8 mouse cellular contexts compared by ENCODE assay signal in the genomic region with DNA sequence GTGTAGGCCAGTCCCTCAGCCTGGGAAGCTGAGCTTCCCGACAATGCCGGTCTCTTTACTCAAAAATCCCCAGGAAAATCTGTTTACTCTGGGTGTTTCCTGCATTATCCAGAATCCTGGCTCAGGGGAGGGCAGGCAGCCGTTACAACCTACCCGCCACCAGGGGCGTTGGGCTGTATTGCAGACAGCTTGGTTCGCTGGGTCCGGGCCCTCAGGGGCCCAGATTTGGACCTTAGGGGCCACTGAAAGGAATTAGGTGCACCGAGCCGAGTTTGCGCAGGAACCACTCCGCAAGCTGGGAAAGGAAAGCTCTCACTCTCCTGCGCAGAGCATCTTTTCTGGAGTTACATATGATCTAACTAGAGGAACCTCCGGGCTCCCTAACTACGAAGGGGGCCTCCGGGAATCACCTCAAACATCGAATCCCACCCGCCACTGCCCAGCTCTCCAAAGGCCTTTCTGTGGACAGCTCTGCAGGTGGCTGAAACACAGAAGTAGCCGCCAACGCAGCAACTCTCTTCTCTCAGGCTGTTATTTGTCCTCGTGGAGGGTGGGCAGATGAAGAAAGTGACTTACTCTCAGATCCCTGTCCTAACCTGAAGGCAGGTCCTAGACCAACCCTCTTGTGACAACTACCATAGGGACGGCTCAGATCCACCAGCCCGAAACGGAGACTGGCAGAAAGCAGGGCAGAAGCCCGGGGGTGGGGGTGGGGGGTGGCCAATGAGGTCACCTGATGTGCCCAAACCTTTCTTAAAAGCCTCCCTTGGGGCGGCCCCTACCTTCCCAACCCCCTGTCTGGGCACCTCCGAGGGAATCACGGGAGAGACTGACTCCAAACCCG. TPM values are rescaled to one million over a fixed set of nuclear protein-coding genes. Genes with fewer than 3 reads are reported as not detected.
A peak's percentile ranks its signal among the peaks of the same experiment; 100 is the strongest.
DNase-seq lines count a peak whose midpoint lies in the region; ATAC-seq and TF ChIP-seq lines count a peak whose summit lies in the region.

No protein-coding gene starts in this region.

- H3K27ac ChIP-seq in kidney, embryonic 16.5 days (ENCODE audit: low read length), result no peak overlapping the region
- no peak overlapping the region for H3K27ac ChIP-seq in embryonic facial prominence, embryonic 12.5 days
- no peak overlapping the region for H3K27ac ChIP-seq in kidney, adult 2 months (ENCODE audit: insufficient read depth, low read depth, low read length)

- H3K9ac ChIP-seq in kidney, embryonic 16.5 days (replicated peaks; ENCODE audit: low read length), result no peak overlapping the region
- H3K9ac ChIP-seq in embryonic facial prominence, embryonic 12.5 days, result no peak overlapping the region

- no peak overlapping the region for H3K4me3 ChIP-seq in kidney, embryonic 16.5 days (ENCODE audit: low read length)
- no peak overlapping the region for H3K4me3 ChIP-seq in embryonic facial prominence, embryonic 12.5 days
- H3K4me3 ChIP-seq in kidney, adult 2 months (ENCODE audit: insufficient read depth, low read depth, low read length), result no peak overlapping the region

- peaks cover 61% of the 10 kb centered on the region for H3K4me1 ChIP-seq in kidney, embryonic 16.5 days (ENCODE audit: insufficient read depth, low read length)
- H3K4me1 ChIP-seq in embryonic facial prominence, embryonic 12.5 days, result peaks cover 51% of the 10 kb centered on the region
- H3K4me1 ChIP-seq in kidney, adult 2 months (ENCODE audit: control insufficient read depth, insufficient read depth, low read length), result peaks cover 16% of the 10 kb centered on the region

- H3K36me3 ChIP-seq in kidney, embryonic 16.5 days (ENCODE audit: insufficient read depth, low read length), result no peaks in the 10 kb centered on the region
- no peaks in the 10 kb centered on the region for H3K36me3 ChIP-seq in embryonic facial prominence, embryonic 12.5 days
- H3K36me3 ChIP-seq in kidney, adult 2 months (ENCODE audit: control insufficient read depth, insufficient read depth, low read length), result no peaks in the 10 kb centered on the region

- H3K4me2 ChIP-seq in kidney, embryonic 16.5 days (replicated peaks; ENCODE audit: low read depth, low read length), result no peak overlapping the region
- H3K4me2 ChIP-seq in embryonic facial prominence, embryonic 12.5 days (replicated peaks), result 0 out of 2 replicates have a peak overlapping the region, but pooled peaks have one; percentile 94

- peak; percentile 35 for TF ChIP-seq CTCF in kidney, adult 2 months (conservative IDR thresholded peaks at IDR 0.05; ENCODE audit: insufficient read depth, insufficient read length, low read depth, low read length)

- 3% methylated on average over 28 of the region's 28 CpGs for WGBS in kidney, embryonic 16.5 days
- WGBS in embryonic facial prominence, embryonic 12.5 days, result under 1% methylated on average over 28 of the region's 28 CpGs
- 22% methylated on average over 28 of the region's 28 CpGs for WGBS in kidney, adult 2 months

- no peaks in the 10 kb centered on the region for H3K9me3 ChIP-seq in kidney, embryonic 16.5 days (ENCODE audit: low read length)
- H3K9me3 ChIP-seq in embryonic facial prominence, embryonic 12.5 days, result no peaks in the 10 kb centered on the region

- no peak for ATAC-seq in kidney, embryonic 16.5 days (ENCODE audit: low FRiP score, low TSS enrichment)
- ATAC-seq in embryonic facial prominence, embryonic 12.5 days (ENCODE audit: insufficient number of reproducible peaks, insufficient read depth, low FRiP score, low TSS enrichment), result no peak

- peak; percentile 31 for DNase-seq in kidney, adult 11 months
- DNase-seq in ZHBTc4 (ENCODE audit: low read depth, low spot score), result peak; percentile 68
- peak; percentile 45 for DNase-seq in kidney, adult 2 months
- peak; percentile 75 for DNase-seq in lung, postnatal 10 days
- no peak for DNase-seq in c-Kit-positive CD71-positive TER-119-positive erythroid progenitor cells, embryonic 14.5 days (ENCODE audit: low spot score)
- no peak for DNase-seq in right cerebral cortex, postnatal 25 days

- H3K27me3 ChIP-seq in kidney, embryonic 16.5 days (ENCODE audit: insufficient read depth, low read length), result peaks cover 38% of the 10 kb centered on the region
- peaks cover 52% of the 10 kb centered on the region for H3K27me3 ChIP-seq in embryonic facial prominence, embryonic 12.5 days
- no peaks in the 10 kb centered on the region; the same call in 1 of the 2 replicates for H3K27me3 ChIP-seq in kidney, adult 2 months (replicated peaks; ENCODE audit: control insufficient read depth, insufficient read depth, low read length)

- no peak for TF ChIP-seq POLR2A in kidney, adult 2 months (IDR thresholded peaks at IDR 0.05; ENCODE audit: low read depth, low read length)

RNA-seq across cellular contexts. Expression of a gene that starts 2.6 kb away (rescaled TPM):
- polyA plus RNA-seq in kidney, embryonic 16.5 days (2015; fragmentation: Nextera tagmentation; extraction: Ambion mirVana), result 9.9 and 10.9 TPM in 2 replicates
- 11.7 and 12.3 TPM in 2 replicates for polyA plus RNA-seq in embryonic facial prominence, embryonic 12.5 days (2016; fragmentation: Nextera tagmentation; extraction: Ambion mirVana)
- polyA plus RNA-seq in kidney, adult 2 months (2012; rRNA removed), result 9.3 and 10.6 TPM in 2 replicates

RNA-seq across cellular contexts. Expression of a gene that starts 47.8 kb away (rescaled TPM):
- polyA plus RNA-seq in kidney, embryonic 16.5 days (2015; fragmentation: Nextera tagmentation; extraction: Ambion mirVana), result 8.2 and 8.5 TPM in 2 replicates
- 9.4 and 10.8 TPM in 2 replicates for polyA plus RNA-seq in embryonic facial prominence, embryonic 12.5 days (2016; fragmentation: Nextera tagmentation; extraction: Ambion mirVana)
- 2.1 and 2.7 TPM in 2 replicates for polyA plus RNA-seq in kidney, adult 2 months (2012; rRNA removed)

Comparison
In these comparisons a context has a peak if more than half of its experiments do, and no peak if none do; other contexts are left out.
1. DNase-seq: peak in kidney, adult 11 months (single experiment), ZHBTc4 (single experiment), kidney, adult 2 months (single experiment) and lung, postnatal 10 days (single experiment); none in c-Kit-positive CD71-positive TER-119-positive erythroid progenitor cells, embryonic 14.5 days (single experiment) and right cerebral cortex, postnatal 25 days (single experiment).